Mouse (Mus musculus) G1E (cell line): Measurements from ENCODE around the gene Clec16a. TPM values are rescaled to one million over a fixed set of nuclear protein-coding genes. Genes with fewer than 3 reads are reported as not detected.

Source experiments
- ATAC-seq: 2 replicates; pipeline ENCODE4 v1.8.0; 2016; ENCODE audit warnings: mild to moderate bottlenecking; ENCODE audit not compliant: insufficient number of reproducible peaks, poor library complexity, low FRiP score, severe bottlenecking; ENCODE audit errors: extremely low read depth
- DNase-seq: peaks from one replicate; pipeline ENCODE4 v3.0.0; 2012; ENCODE audit warnings: low spot score
- H3K27me3 ChIP-seq: 2 replicates; pipeline ENCODE4 v1.6.1; 2012; ENCODE audit warnings: mild to moderate bottlenecking, low read length, inconsistent platforms; ENCODE audit not compliant: insufficient read depth
- H3K36me3 ChIP-seq: replicated peaks from 2 replicates; pipeline ENCODE3; 2012; ENCODE audit warnings: mild to moderate bottlenecking, inconsistent platforms
- H3K4me1 ChIP-seq: 2 replicates; pipeline ENCODE4 v1.6.1; 2012; ENCODE audit warnings: low read depth, low read length, inconsistent platforms, mixed read lengths; ENCODE audit not compliant: insufficient read depth
- H3K4me3 ChIP-seq: 2 replicates; pipeline ENCODE4 v1.5.1; 2012; ENCODE audit warnings: low read depth, mild to moderate bottlenecking, inconsistent platforms, low read length, moderate library complexity, mixed read lengths
- H3K9me3 ChIP-seq: replicated peaks from 2 replicates; pipeline ENCODE4 v1.6.1; 2012; ENCODE audit warnings: inconsistent platforms
- CTCF ChIP-seq: IDR thresholded peaks from 2 replicates; pipeline ENCODE4 v1.5.1; 2012; ENCODE audit warnings: low read depth, low read length, inconsistent platforms, mixed read lengths
- GATA1 ChIP-seq: IDR thresholded peaks from 2 replicates; pipeline ENCODE4 v1.6.1; 2012; ENCODE audit warnings: borderline replicate concordance, low read length, inconsistent platforms, mixed read lengths
- GATA2 ChIP-seq: IDR thresholded peaks from 2 replicates; pipeline ENCODE4 v1.6.1; 2012; ENCODE audit warnings: low read depth, low read length, inconsistent platforms, borderline replicate concordance
- POLR2AphosphoS5 ChIP-seq: IDR thresholded peaks from 2 replicates; pipeline ENCODE4 v1.6.1; 2012; ENCODE audit warnings: low read depth, low read length, inconsistent platforms; ENCODE audit not compliant: insufficient replicate concordance
- TAL1 ChIP-seq: conservative IDR thresholded peaks from 2 replicates; pipeline ENCODE4 v1.6.1; 2012; ENCODE audit warnings: low read depth, low read length, inconsistent platforms, mixed read lengths
- polyA plus RNA-seq: library from polyadenylated mRNA; stranded (reverse); fragments of >175 nt; gene quantifications from 2 replicates; pipeline ENCODE4 v1.2.3, GENCODE M21; 2012
- total RNA-seq, 2 experiments: library from RNA; stranded (forward) in 1 of 2; stranded (reverse) in 1 of 2; fragments of 200-1000 nt in 1 of 2; fragments of >200 nt in 1 of 2; fragmentation: Nextera tagmentation in 1 of 2; gene quantifications; 2 replicates each; pipeline ENCODE4 v1.2.3; 2014 to 2017

The Clec16a gene
- total and polyA plus RNA-seq, 3 experiments = 12.6 to 47.9 (median 18.1) TPM

- Histone ChIP-seq H3K4me1 (peaks cover 14% of the 10 kb centered on the region), H3K36me3 (peaks cover 66% of the 10 kb centered on the region), H3K27me3 (no peaks in the 10 kb centered on the region), H3K9me3 (no peaks in the 10 kb centered on the region), H3K4me3 (no peak overlapping the region)
- ATAC-seq (no peak), DNase-seq (no peak)
- no peak for TF ChIP-seq TAL1
- TF ChIP-seq POLR2AphosphoS5 = no peak
- TF ChIP-seq GATA2 = no peak
- TF ChIP-seq GATA1 = no peak
- no peak for TF ChIP-seq CTCF
Measured at GRCm38 (mm10) chr16:10697861-10698659, 152.9 kb downstream of the Clec16a start.

DNA sequence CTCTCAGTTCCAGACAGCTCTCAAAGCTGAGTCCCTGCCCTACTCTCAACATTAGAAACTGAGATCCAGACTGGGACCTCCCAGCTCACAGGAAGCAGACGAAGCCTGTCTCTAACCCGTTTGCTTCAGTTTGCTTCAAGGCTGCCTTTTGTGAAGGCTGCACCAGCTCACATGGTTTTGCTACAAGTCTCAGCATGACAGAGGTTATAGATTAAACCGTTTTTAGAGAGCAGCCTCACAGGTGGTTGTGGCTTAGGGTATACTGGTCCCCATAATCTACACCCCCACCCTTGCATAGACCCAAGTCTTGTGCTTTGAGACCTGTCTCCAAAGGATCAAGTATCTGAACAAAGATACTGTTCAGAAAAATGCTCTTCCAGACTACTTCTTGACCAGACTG, 154.2 kb downstream of the Clec16a start:
- ATAC-seq = no peak
- peaks cover 14% of the 10 kb centered on the region for H3K4me1 ChIP-seq
- TF ChIP-seq POLR2AphosphoS5 (no peak), GATA2 (no peak), GATA1 (no peak), TAL1 (no peak), CTCF (no peak)
- H3K27me3 ChIP-seq = no peaks in the 10 kb centered on the region
- H3K9me3 ChIP-seq = no peaks in the 10 kb centered on the region
- no peak overlapping the region for H3K4me3 ChIP-seq
- DNase-seq = no peak
- peaks cover 62% of the 10 kb centered on the region for H3K36me3 ChIP-seq

GRCm38 (mm10) chr16:10700160-10700559, 155.0 kb downstream of the Clec16a start:
- no peaks in the 10 kb centered on the region for H3K27me3 ChIP-seq
- no peaks in the 10 kb centered on the region for H3K9me3 ChIP-seq
- peaks cover 63% of the 10 kb centered on the region for H3K36me3 ChIP-seq
- ATAC-seq (no peak), DNase-seq (no peak)
- peaks cover 14% of the 10 kb centered on the region for H3K4me1 ChIP-seq
- H3K4me3 ChIP-seq = no peak overlapping the region
- TF ChIP-seq TAL1 (no peak), CTCF (no peak), GATA1 (no peak), POLR2AphosphoS5 (no peak), GATA2 (no peak)

GRCm38 (mm10) chr16:10702399-10702798, 157.3 kb downstream of the Clec16a start:
- DNase-seq (no peak), ATAC-seq (no peak)
- Histone ChIP-seq H3K4me3 (no peak overlapping the region), H3K27me3 (no peaks in the 10 kb centered on the region), H3K9me3 (no peaks in the 10 kb centered on the region), H3K4me1 (peaks cover 12% of the 10 kb centered on the region), H3K36me3 (peaks cover 68% of the 10 kb centered on the region)
- TF ChIP-seq TAL1 (no peak), GATA1 (no peak), CTCF (no peak), POLR2AphosphoS5 (no peak), GATA2 (no peak)

DNA sequence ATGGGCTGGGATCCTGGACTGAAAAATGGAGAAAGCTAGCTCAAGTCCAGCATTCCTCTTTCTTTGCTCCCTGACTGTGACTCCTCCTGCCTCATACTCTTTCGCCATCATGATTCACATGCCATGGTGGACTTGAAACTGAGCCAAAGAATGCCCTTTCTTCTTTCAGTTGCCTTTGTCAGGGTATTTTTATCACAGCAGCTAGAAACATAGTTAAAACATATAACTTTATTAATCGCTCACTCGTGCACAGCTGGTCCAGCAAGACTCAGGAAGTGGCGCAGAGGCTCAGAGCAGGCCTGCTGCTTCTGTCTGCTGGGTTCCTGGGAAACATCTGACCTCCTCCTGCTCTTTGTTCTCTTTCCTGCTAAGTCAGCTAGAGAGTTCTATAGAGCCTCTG, 158.8 kb downstream of the Clec16a start:
- no peak for ATAC-seq
- TF ChIP-seq GATA1 = no peak
- TF ChIP-seq GATA2 = no peak
- no peak for TF ChIP-seq POLR2AphosphoS5
- no peak for TF ChIP-seq CTCF
- TF ChIP-seq TAL1 = no peak

GRCm38 (mm10) chr16:10705396-10705795, 160.3 kb downstream of the Clec16a start:
- Histone ChIP-seq H3K36me3 (peaks cover 43% of the 10 kb centered on the region), H3K4me3 (no peak overlapping the region), H3K9me3 (no peaks in the 10 kb centered on the region), H3K4me1 (peaks cover 8% of the 10 kb centered on the region; the same call in 1 of the 2 replicates), H3K27me3 (no peaks in the 10 kb centered on the region)
- no peak for TF ChIP-seq CTCF
- ATAC-seq (no peak), DNase-seq (no peak)

More for the DNA sequence above, 158.8 kb downstream of the Clec16a start:
- H3K36me3 ChIP-seq = peaks cover 56% of the 10 kb centered on the region
- no peaks in the 10 kb centered on the region for H3K27me3 ChIP-seq
- H3K4me1 ChIP-seq = peaks cover 8% of the 10 kb centered on the region; the same call in 1 of the 2 replicates
- no peak overlapping the region for H3K4me3 ChIP-seq
- DNase-seq = no peak
- no peaks in the 10 kb centered on the region for H3K9me3 ChIP-seq

DNA sequence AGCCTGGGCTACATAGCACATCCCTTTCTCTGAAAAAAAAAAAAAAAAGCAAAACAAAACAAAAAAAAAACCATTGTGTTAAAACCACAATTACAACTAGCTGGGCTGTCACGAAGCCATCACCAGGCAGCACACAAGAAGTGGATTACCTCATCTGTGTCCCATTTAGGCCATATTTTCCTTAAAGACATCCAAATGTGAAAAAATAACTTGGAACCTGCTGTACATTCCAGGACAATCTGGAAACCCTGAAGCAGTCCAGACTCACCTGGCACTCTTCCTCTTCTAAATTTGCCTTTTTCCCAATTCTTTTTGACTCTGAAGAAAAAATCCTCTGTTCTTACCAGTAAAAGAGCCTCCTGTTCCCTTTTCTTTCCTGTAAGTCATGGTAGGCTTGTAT, 166.4 kb downstream of the Clec16a start:
- H3K4me3 ChIP-seq = no peak overlapping the region
- H3K36me3 ChIP-seq = peaks cover 36% of the 10 kb centered on the region
- no peaks in the 10 kb centered on the region for H3K9me3 ChIP-seq
- ATAC-seq (no peak), DNase-seq (no peak)
- no peaks in the 10 kb centered on the region for H3K4me1 ChIP-seq
- TF ChIP-seq GATA2 (no peak), GATA1 (no peak), CTCF (no peak), POLR2AphosphoS5 (no peak), TAL1 (no peak)
- no peaks in the 10 kb centered on the region for H3K27me3 ChIP-seq
